Mouse (Mus musculus) G1E (cell line): ENCODE data around the gene F5. TPM values are rescaled to one million over a fixed set of nuclear protein-coding genes. Genes with fewer than 3 reads are reported as not detected.

Experiments used
- ATAC-seq: 2 replicates; pipeline ENCODE4 v1.8.0; 2016; ENCODE audit warnings: mild to moderate bottlenecking; ENCODE audit not compliant: insufficient number of reproducible peaks, poor library complexity, low FRiP score, severe bottlenecking; ENCODE audit errors: extremely low read depth
- DNase-seq: peaks from one replicate; pipeline ENCODE4 v3.0.0; 2012; ENCODE audit warnings: low spot score
- H3K27me3 ChIP-seq: 2 replicates; pipeline ENCODE4 v1.6.1; 2012; ENCODE audit warnings: mild to moderate bottlenecking, low read length, inconsistent platforms; ENCODE audit not compliant: insufficient read depth
- H3K36me3 ChIP-seq: replicated peaks from 2 replicates; pipeline ENCODE3; 2012; ENCODE audit warnings: mild to moderate bottlenecking, inconsistent platforms
- H3K4me1 ChIP-seq: 2 replicates; pipeline ENCODE4 v1.6.1; 2012; ENCODE audit warnings: low read depth, low read length, inconsistent platforms, mixed read lengths; ENCODE audit not compliant: insufficient read depth
- H3K4me3 ChIP-seq: 2 replicates; pipeline ENCODE4 v1.5.1; 2012; ENCODE audit warnings: low read depth, mild to moderate bottlenecking, inconsistent platforms, low read length, moderate library complexity, mixed read lengths
- H3K9me3 ChIP-seq: replicated peaks from 2 replicates; pipeline ENCODE4 v1.6.1; 2012; ENCODE audit warnings: inconsistent platforms
- CTCF ChIP-seq: IDR thresholded peaks from 2 replicates; pipeline ENCODE4 v1.5.1; 2012; ENCODE audit warnings: low read depth, low read length, inconsistent platforms, mixed read lengths
- GATA1 ChIP-seq: IDR thresholded peaks from 2 replicates; pipeline ENCODE4 v1.6.1; 2012; ENCODE audit warnings: borderline replicate concordance, low read length, inconsistent platforms, mixed read lengths
- GATA2 ChIP-seq: IDR thresholded peaks from 2 replicates; pipeline ENCODE4 v1.6.1; 2012; ENCODE audit warnings: low read depth, low read length, inconsistent platforms, borderline replicate concordance
- POLR2AphosphoS5 ChIP-seq: IDR thresholded peaks from 2 replicates; pipeline ENCODE4 v1.6.1; 2012; ENCODE audit warnings: low read depth, low read length, inconsistent platforms; ENCODE audit not compliant: insufficient replicate concordance
- TAL1 ChIP-seq: conservative IDR thresholded peaks from 2 replicates; pipeline ENCODE4 v1.6.1; 2012; ENCODE audit warnings: low read depth, low read length, inconsistent platforms, mixed read lengths
- polyA plus RNA-seq: library from polyadenylated mRNA; stranded (reverse); fragments of >175 nt; gene quantifications from 2 replicates; pipeline ENCODE4 v1.2.3, GENCODE M21; 2012
- total RNA-seq, 2 experiments: library from RNA; stranded (forward) in 1 of 2; stranded (reverse) in 1 of 2; fragments of 200-1000 nt in 1 of 2; fragments of >200 nt in 1 of 2; fragmentation: Nextera tagmentation in 1 of 2; gene quantifications; 2 replicates each; pipeline ENCODE4 v1.2.3; 2014 to 2017

Gene F5
- total and polyA plus RNA-seq, 3 experiments, result 0.01 to 0.05 TPM; not detected in 1

DNA sequence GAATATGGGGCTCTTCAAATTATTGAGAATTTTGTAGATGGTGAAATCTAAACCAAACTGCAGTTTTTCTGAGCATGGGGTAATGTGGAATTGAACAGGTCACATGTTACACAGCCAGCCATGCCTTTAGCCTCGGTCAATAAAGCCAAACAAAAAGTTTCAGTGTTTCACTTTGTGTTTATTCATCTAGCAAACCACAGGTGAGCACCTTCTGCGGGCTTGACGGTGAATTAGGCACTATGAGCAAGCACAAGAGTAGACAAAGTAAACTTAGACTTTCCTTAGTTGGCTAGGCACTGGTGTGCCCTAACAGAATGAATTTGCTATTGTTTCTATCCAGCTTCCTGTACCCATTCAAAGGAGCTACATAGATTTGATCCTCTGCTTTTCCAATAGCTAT lies 3.3 kb downstream of the F5 start:
- no peaks in the 10 kb centered on the region for H3K36me3 ChIP-seq
- DNase-seq (no peak), ATAC-seq (no peak)
- no peaks in the 10 kb centered on the region for H3K9me3 ChIP-seq
- H3K4me3 ChIP-seq, result no peak overlapping the region
- no peaks in the 10 kb centered on the region for H3K4me1 ChIP-seq
- H3K27me3 ChIP-seq, result peaks cover 14% of the 10 kb centered on the region
- no peak for TF ChIP-seq TAL1
- no peak for TF ChIP-seq GATA1
- no peak for TF ChIP-seq POLR2AphosphoS5
- TF ChIP-seq CTCF, result no peak

DNA sequence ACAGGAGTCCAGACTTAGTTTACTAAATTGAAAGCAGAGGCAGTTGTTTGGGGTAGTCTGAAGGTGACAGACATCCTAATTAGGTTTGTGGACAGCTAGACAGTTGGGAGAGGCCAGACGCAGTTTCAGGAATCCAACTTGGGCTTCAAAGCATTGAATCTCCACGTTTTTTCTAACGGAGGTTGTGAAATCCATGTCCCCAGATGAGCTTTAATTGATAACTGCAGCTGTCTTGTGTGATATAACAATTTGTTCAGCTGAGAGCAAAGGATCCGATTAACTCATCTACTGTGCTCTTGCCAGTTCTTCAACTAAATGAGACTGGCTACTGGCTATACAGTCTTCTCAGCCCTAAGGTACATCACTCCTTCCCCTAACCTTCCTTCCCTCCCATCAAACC lies 6.9 kb downstream of the F5 start:
- TF ChIP-seq GATA2, result no peak
- no peak for ATAC-seq
- Histone ChIP-seq H3K4me3 (no peak overlapping the region), H3K9me3 (no peaks in the 10 kb centered on the region), H3K27me3 (peaks cover 9% of the 10 kb centered on the region), H3K4me1 (no peaks in the 10 kb centered on the region), H3K36me3 (no peaks in the 10 kb centered on the region)
- DNase-seq, result no peak

DNA sequence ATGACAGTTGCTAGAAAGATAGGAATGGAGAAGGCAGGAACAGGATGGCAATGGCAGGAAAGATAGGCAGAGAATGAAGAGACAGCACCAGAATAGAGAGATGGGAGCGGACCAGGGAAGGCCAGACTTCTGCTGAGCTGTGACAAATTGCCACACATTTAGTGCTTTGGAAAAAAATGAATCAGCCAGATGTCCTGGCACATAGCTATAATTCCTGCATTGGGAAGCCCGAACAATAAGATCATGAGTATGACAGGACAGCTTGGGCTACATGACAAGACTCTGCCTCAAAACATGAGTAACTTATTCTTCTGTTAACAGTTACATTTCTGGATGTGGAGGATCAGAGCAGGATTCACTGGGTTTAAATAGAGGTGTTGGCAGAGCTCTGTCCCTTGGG lies 8.1 kb downstream of the F5 start:
- ATAC-seq (no peak), DNase-seq (no peak)
- H3K9me3 ChIP-seq, result no peaks in the 10 kb centered on the region
- no peaks in the 10 kb centered on the region for H3K36me3 ChIP-seq
- H3K27me3 ChIP-seq, result peaks cover 12% of the 10 kb centered on the region
- no peak for TF ChIP-seq POLR2AphosphoS5
- no peak for TF ChIP-seq GATA1
- no peak for TF ChIP-seq TAL1
- TF ChIP-seq GATA2, result no peak
- no peak for TF ChIP-seq CTCF
- no peaks in the 10 kb centered on the region for H3K4me1 ChIP-seq
- H3K4me3 ChIP-seq, result no peak overlapping the region

DNA sequence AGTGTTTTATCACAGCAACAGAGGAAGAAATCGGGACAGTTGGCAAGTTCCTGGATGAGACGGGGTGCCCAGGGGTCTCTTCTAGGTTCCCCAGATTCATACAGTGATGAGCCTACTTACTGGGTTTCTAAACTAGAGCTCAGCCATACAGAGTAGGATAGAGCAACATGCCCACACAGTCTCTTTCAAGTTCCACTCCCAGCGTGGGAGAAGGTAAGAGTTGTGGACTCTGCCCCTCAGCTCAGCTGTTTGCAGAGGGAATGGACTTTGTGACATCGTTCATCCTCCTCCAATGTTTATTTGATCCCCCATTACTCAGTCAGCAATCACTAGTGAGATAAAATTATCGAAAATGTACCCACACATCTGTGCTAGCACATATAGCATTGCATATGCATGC lies 11.1 kb downstream of the F5 start:
- no peak for DNase-seq
- TF ChIP-seq GATA1 (no peak), CTCF (no peak), POLR2AphosphoS5 (no peak), GATA2 (no peak), TAL1 (no peak)
- H3K4me1 ChIP-seq, result no peaks in the 10 kb centered on the region

DNA sequence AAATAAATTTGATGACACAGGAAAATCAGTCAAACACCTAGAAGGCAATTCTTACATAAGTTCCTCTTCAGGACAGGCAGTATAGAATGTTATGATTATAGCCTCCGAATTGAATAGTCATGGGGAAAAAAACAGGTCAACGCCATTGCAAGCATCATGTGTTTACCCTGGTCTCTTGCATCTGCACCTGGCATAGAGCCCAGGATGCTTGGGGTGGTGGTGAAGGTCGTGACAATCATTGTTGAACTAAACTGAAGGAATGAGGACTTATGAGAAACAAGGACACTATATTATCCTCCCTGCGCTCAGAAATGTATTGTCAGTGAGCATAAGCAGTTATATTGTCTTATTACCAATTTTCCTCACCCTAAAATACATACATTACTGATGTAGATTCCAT lies 17.2 kb downstream of the F5 start:
- H3K36me3 ChIP-seq, result no peaks in the 10 kb centered on the region
- H3K4me3 ChIP-seq, result no peak overlapping the region
- ATAC-seq (no peak), DNase-seq (no peak)
- no peaks in the 10 kb centered on the region for H3K9me3 ChIP-seq
- 0 out of 2 replicates have a peak, but pooled peaks cover 3% of the 10 kb centered on the region for H3K27me3 ChIP-seq
- H3K4me1 ChIP-seq, result no peaks in the 10 kb centered on the region
- TF ChIP-seq GATA1 (no peak), CTCF (no peak), GATA2 (no peak), POLR2AphosphoS5 (no peak), TAL1 (no peak)

More for the DNA sequence above, 11.1 kb downstream of the F5 start:
- Histone ChIP-seq H3K4me3 (no peak overlapping the region), H3K36me3 (no peaks in the 10 kb centered on the region), H3K9me3 (no peaks in the 10 kb centered on the region), H3K27me3 (peaks cover 10% of the 10 kb centered on the region)
- ATAC-seq, result no peak

DNA sequence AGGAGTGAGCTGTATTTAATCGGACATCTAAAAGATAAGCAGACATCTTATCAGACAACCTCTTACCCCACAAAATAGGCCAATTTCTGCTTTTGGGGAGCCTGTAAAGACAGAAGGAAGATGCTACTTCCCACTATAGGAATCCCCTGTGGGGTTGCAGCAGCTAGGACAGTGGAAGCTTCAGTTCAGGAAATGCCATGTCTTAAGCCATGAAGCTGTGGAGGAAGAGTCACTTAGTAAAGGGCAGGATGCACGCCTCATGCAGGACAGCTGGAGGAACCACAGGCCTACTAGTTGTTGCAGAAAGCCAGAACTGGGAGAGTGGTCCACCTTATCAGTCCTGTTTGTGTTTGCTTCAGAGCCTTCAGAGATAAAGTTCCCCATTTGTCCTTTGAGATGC lies 18.8 kb downstream of the F5 start:
- Histone ChIP-seq H3K9me3 (no peaks in the 10 kb centered on the region), H3K4me1 (no peaks in the 10 kb centered on the region), H3K4me3 (no peak overlapping the region), H3K27me3 (no peaks in the 10 kb centered on the region), H3K36me3 (no peaks in the 10 kb centered on the region)
- no peak for DNase-seq
- TF ChIP-seq GATA1, result no peak
- TF ChIP-seq GATA2, result no peak
- TF ChIP-seq CTCF, result no peak
- no peak for TF ChIP-seq TAL1
- no peak for TF ChIP-seq POLR2AphosphoS5
- ATAC-seq, result no peak

DNA sequence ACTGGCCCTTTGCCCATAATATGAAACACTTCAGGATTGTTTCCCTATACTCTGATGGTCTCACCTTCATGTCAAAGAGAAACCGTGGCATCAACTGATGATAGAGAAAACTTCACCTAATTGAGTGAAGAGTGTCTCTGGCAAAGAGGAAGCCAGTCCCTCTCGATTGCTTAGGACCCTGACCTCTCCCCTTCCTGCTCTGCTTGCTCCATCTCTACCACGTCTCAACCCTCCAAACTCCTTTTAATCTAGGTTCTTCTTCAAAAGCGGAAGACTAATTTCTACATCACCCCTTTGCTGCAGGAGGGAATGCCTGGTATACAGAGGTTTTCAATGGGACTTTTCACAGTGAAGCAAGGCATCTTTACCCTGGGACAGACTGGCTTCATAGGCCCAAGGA lies 21.5 kb downstream of the F5 start:
- H3K9me3 ChIP-seq, result no peaks in the 10 kb centered on the region
- TF ChIP-seq GATA1, result no peak
- TF ChIP-seq POLR2AphosphoS5, result no peak
- no peak for TF ChIP-seq GATA2
- TF ChIP-seq TAL1, result no peak
- no peak for TF ChIP-seq CTCF
- no peaks in the 10 kb centered on the region for H3K27me3 ChIP-seq
- no peaks in the 10 kb centered on the region for H3K36me3 ChIP-seq
- no peak for ATAC-seq
- H3K4me3 ChIP-seq, result no peak overlapping the region
- H3K4me1 ChIP-seq, result no peaks in the 10 kb centered on the region
- no peak for DNase-seq
